Mouse (Mus musculus): ENCODE results near the gene Cfap52.

Cfap52 gene

GRCm38 (mm10) chr11:67926348-67927055, 38.9 kb downstream of the Cfap52 start:
- DNase-seq (ENCODE audit: low read depth): no peak

DNA sequence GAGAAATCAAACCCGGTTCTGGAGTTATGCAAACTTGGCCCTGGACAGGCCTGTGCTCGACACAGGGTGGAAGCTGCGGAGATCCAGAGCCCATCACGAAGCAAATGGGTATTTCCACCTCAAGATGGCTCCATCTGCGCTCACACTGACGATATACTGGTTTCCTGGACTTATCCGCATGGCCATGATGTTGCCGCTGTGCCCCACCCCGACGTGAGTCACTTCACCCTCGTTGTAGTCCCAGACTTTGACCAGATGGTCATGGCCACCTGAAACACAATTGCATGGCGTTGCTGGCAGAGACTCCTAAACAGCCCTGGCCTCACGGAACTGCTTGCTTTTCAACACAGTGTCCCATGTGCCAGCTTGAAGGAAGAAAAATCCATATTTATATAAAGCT, 40.5 kb downstream of the Cfap52 start:
- DNase-seq (ENCODE audit: low read depth): no peak

DNA sequence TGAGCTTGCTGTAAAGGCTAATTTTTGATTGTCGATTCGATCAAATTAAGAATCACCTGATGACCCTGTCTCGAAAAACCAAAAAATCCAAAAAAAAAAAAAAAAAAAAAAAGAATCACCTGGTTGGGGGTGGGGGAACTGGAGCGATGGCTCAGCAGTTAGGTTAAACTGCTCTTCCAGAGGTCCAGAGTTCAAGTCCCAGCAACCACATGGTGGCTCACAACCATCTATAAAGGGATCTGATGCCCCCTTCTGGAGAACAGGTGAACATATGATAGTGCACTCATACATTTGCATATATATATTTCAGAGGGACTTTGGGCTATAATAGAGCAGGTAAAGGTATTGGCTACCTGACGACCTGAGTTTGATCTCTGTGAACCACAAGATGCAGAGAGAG, 41.7 kb downstream of the Cfap52 start:
- no peak for DNase-seq (ENCODE audit: low read depth)

DNA sequence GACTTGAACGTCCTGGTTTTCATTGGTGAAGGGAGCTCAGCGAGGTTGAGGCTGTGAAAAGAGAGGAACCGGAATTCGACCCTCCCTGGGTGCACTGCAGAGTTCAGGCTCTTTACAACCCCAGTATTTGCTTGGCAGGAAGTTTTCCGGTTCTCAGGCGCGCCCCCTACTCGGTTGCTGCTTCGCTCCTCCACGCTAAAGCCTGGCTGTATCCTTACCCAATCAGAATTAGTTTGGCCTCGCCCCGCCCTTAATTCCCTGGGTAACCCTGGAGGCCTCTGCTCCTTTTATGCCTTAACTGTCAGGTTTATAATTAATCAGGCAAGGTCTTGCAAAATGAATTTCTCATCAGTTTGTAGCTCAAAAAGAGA, 42.7 kb downstream of the Cfap52 start:
- DNase-seq (ENCODE audit: low read depth): peak; percentile 46

- DNase-seq (ENCODE audit: low read depth): no peak
These were observed 43.4 kb downstream of the Cfap52 start, which contains the start of gene Usp43 for GRCm38 (mm10) chr11:67921827-67922754. TSS of gene Usp43 (minus strand) at chr11:67922153.

DNA sequence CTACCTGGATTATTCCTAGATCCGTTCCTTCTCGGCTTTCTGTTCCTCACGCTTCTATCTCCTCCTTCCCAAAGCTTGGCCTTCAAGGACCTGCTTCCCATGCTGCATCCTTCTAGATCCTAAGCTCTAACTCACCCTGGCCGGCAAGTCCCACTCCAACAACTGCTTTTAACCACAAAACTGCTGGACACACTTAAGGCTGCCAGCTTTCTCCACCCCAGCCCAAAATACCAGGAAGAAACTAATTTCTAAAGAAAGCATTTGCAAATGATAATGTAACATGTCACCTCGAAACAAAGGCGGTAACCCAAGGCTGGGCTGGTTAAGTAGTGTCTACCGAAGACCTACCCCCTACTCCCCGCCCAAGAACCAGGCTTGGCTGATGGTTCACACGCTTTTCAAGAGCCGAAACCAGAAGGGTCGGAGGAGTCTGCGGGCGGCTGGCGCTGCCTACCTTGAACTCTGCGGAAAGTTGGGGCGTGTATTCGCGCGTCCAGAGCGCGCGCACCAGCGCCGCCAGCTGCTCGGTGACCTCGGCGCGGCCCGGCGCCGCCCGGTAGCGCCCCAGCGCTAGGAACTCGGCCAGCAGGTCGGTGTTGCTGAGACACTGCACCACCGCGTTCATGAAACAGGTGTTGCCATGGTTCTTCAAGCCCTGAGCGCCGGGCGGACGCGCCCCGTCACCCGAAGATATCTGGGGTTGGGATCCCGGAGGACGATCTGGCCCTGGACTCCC, 44.2 kb downstream of the Cfap52 start:
- DNase-seq (ENCODE audit: low read depth): no peak

- no peak for DNase-seq (ENCODE audit: low read depth)
These were observed 45.1 kb downstream of the Cfap52 start for GRCm38 (mm10) chr11:67920226-67920960.

DNA sequence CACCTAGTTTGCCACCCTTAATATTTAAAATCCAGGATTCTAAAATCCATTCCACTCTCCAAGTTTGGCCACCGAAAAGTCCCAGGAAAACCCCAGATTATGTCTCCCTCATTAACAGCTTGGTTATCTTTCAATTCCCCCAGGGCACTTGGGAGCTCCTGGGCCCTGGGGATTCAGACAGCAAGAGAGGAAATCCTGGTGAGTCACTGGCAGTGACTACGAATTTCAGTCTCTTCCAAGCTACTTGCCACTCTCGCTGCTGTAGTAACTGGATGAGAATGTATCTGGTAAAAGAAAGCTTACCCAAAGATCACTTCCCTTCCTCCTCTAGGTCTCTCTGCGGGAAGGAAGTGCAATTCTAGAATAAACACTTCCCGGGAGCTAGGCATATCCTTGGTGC, 45.9 kb downstream of the Cfap52 start:
- DNase-seq (ENCODE audit: low read depth): no peak

DNA sequence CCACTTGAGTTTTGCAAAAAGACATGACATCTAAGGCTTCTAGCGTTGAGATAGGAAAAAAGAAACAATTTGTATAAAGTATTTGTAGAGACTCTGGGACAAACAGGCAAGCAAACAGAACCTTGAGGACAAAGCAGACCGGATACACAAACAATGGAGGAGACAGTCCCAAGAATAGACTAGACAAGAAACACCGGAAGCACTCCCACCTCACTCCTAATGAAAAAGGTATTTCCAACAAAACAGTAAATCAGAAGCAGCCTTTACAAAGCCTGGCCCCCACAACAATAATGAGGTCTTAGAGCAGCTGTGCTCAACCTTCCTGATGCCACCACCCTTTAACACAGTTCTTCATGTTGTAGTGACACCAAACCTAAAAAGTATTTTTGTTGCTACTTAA, 48.3 kb downstream of the Cfap52 start:
- no peak for DNase-seq (ENCODE audit: low read depth)

DNA sequence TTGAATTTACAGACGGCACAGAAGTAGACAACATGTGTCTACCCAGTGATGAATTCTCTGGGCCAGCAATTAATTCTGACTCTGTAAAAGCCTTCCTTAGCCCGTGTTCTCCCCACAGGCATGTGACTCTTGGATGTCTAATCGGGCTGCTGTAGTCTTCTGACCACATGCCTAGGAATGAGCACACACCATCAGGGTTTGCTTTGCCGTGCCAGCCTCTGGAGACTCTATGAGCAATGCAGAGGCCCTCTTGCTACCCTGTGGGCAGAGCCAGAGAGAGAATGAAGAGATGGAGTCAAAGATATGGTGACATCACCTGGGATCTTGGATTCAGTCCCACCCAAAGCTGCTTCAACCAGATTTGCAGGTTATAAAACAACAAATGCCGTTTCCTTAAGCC, 54.4 kb downstream of the Cfap52 start:
- DNase-seq (ENCODE audit: low read depth): no peak

DNA sequence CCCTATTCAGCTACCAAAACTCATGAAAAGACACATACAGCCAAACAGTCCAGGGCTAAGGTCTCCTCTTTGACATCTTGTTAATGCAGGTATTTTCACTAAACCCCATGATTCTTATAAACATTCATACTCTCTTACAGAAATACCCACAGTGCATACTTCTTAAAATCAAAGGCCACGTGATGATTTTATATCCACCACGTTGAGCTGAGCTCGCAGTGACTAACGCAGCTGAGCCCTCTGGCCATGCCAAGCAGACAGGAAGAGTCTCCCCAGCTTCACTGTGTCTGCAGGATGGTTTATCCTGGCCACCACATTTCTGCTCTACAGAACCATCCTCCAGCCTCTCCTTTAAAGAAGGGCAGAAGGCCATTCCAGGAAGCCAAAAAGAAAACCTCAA, 61.7 kb downstream of the Cfap52 start:
- DNase-seq (ENCODE audit: low read depth): no peak

GRCm38 (mm10) chr11:67897064-67897560, 68.3 kb downstream of the Cfap52 start:
- no peak for DNase-seq (ENCODE audit: low read depth)

- no peak for DNase-seq (ENCODE audit: low read depth)
These were observed 69.8 kb downstream of the Cfap52 start for GRCm38 (mm10) chr11:67895641-67896040.

- DNase-seq (ENCODE audit: low read depth): no peak
These were observed 76.9 kb downstream of the Cfap52 start for GRCm38 (mm10) chr11:67888521-67888920.

- DNase-seq (ENCODE audit: low read depth): no peak
These were observed 79.5 kb downstream of the Cfap52 start for GRCm38 (mm10) chr11:67885921-67886320.

Measured in c-Kit-positive CD71-negative TER-119-negative erythroid progenitor cells, embryonic 14.5 days (primary cell).